Mouse (Mus musculus): ENCODE data around the gene Ints3.

Ints3 gene

DNA sequence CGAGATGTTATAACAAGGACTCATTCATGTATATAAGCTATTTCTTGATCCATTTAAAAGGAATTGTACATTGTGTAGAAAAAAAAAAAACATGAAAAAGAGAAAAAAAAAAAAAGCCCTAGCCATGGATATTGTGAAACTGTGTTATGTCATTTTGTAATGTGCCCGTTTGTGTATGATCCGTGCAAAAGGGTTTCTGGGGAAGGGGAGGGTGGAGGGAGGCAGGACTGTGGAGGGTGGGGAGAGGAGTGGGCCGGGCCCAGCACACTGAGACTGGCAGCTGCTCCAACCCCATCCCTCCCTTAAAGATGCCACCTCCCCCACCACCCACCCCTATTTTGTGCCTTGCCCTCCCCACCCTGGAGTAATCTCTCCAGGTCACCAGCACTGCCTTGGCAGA is 71.9 kb downstream of the Ints3 start:
- CTCF ChIA-PET = interaction anchor here (0.6 to 0.7 kb wide), 2 partner anchors 19 to 31 kb away, joined by 3 to 26 read pairs; no protein-coding TSS in a partner anchor

DNA sequence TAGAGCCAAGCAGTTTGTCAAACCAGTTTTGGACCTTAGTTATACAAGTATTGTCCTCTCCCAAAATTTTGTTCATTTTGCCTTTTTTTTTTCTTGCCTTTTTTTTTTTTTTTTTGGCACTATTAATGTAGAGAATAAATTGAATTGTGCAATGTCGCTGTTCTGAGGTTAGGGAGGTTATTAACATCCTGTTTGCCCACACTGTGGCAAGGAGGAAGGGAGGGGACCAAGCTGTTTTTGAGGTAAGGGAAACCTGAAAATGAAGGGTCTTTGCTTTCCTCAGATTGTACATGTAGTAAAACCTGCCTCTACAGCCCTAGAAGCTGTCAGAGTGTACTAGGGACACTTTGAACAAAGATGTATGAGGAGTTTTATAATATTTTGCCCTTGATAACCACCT is 74.2 kb downstream of the Ints3 start:
- CTCF ChIA-PET = interaction anchor here (0.7 kb wide), 1 partner anchor 1356 kb away, joined by 4 read pairs; no protein-coding TSS in a partner anchor

DNA sequence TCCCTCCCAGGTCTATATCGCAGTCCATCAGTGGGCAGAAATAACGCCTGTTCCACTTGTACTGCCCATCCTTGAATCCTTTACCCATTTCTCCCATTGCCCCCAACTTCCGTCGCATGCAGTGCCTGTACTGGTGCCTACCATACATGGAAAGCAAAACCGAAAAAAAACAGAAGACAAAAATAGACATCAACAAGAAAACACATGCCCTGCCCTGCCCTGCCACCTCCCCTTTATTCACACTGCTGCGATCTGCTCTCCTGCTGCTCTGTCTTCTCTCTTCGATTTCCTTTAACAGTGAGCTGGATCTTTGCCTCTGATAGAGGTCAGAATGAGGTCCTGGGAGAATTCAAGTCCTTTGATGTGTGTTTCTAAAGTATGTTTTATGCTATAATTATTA is 75.5 kb downstream of the Ints3 start:
- CTCF ChIA-PET = interaction anchor here (0.7 kb wide), 1 partner anchor 123 kb away, joined by 4 read pairs; no protein-coding TSS in a partner anchor

GRCm38 (mm10) chr3:90347847-90348246 is 85.6 kb downstream of the Ints3 start:
- CTCF ChIA-PET = interaction anchor here (0.7 kb wide), 2 partner anchors 17 to 1122 kb away, joined by 3 to 7 read pairs; no protein-coding TSS in a partner anchor

DNA sequence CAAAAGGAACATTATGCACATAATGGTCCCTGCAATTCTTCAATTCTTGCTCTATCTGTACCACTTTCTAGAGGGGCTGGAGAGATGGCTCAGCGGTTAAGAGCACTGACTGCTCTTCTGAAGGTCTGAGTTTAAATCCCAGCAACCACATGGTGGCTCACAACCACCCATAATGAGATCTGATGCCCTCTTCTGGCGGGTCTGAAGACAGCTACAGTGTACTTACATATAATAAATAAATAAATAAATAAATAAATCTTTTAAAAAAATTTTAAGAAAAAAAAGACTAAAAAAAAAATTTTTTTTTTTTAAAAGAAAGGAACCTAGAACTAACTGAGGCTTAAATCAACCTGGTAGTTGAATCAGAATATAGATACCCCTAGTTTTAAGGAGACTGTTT is 90.6 kb downstream of the Ints3 start:
- CTCF ChIA-PET = interaction anchor here (0.6 to 0.7 kb wide), 2 partner anchors 41 to 65 kb away, joined by 3 read pairs; no protein-coding TSS in a partner anchor

Measured in spleen, embryonic (tissue).